Mouse (Mus musculus): Measurements from ENCODE around the gene Mill2.

The Mill2 gene

GRCm38 (mm10) chr7:18875372-18875771 is 35.6 kb downstream of the Mill2 start:
- DNase-seq, result no peak

GRCm38 (mm10) chr7:18878691-18879090 is 38.9 kb downstream of the Mill2 start:
- no peak for DNase-seq

- peak; percentile 51 for DNase-seq
Observed at GRCm38 (mm10) chr7:18883991-18884744, 44.4 kb downstream of the Mill2 start.

GRCm38 (mm10) chr7:18884745-18885422 is 45.1 kb downstream of the Mill2 start:
- no peak for DNase-seq

GRCm38 (mm10) chr7:18886963-18887362 is 47.2 kb downstream of the Mill2 start:
- no peak for DNase-seq

- no peak for DNase-seq
Observed at GRCm38 (mm10) chr7:18890848-18891247, 51.1 kb downstream of the Mill2 start.

GRCm38 (mm10) chr7:18891872-18892599 is 52.3 kb downstream of the Mill2 start:
- DNase-seq, result peak; percentile 90

GRCm38 (mm10) chr7:18893009-18893408 is 53.2 kb downstream of the Mill2 start:
- DNase-seq, result no peak

- DNase-seq, result peak; percentile 82
Observed at GRCm38 (mm10) chr7:18893651-18894430, 54.1 kb downstream of the Mill2 start.

- DNase-seq, result peak; percentile 67
Observed at GRCm38 (mm10) chr7:18896536-18896935, 56.8 kb downstream of the Mill2 start.

GRCm38 (mm10) chr7:18900513-18900912 is 60.7 kb downstream of the Mill2 start:
- no peak for DNase-seq

- no peak for DNase-seq
Observed at GRCm38 (mm10) chr7:18902486-18902885, 62.7 kb downstream of the Mill2 start.

GRCm38 (mm10) chr7:18904971-18905370 is 65.2 kb downstream of the Mill2 start:
- DNase-seq, result no peak

- DNase-seq, result no peak
Observed at GRCm38 (mm10) chr7:18909797-18910196, 70.0 kb downstream of the Mill2 start.

GRCm38 (mm10) chr7:18910241-18910831 is 70.6 kb downstream of the Mill2 start, which contains the start of gene Ccdc61:
Ccdc61 (minus strand) TSS chr7:18910415.
- peak; percentile 99 for DNase-seq
